Mouse (Mus musculus) MN1 (cell line): ENCODE measurements around the gene Sash1.
A peak's percentile ranks its signal among the peaks of the same experiment; 100 is the strongest.

Source experiments
- DNase-seq: peaks from one replicate; pipeline ENCODE4 v3.0.0-alpha.2; 2016; ENCODE audit warnings: low spot score

Gene Sash1

DNA sequence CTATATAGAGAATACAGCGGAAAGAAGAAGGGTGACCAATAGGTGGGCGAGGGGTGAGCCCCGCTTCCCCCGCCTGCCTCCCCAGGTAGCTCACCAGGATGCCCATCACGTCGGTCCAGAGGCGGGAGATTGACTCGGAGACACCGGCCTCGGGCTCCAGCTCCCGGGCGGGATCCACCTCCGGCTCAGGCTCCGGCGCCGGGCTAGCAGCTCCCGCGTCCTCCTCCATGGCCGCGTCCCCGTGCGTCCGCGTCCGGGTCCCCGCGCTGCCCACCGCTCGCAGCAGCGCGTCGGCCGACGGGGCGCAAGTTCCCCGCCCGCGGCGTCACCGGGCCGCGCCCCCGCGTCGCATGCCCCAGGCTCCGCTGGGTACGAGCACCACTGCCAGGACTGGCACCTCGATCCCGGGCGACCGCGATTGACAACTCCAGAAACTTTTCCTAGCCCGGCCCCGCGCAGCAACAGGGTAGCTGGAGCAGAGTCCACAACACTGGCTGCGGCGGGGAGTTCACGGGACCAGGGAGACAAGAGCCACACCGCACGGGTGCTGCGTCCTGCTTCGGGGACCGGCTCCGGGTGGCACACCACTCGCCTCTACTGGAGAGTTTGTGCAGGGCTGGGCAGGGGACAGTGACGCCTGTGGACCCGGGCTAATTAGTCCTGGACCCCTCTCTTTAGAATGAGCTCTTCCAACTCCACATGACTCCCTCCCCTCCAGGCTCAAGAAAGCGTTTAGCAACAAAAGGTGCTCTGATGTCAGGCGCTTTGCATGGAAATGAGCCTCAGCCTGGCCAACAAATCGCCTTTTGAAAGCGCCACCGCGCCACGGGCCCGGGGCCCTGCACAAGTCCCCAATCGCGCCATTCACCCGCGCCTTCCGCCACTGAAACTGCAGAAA, at the start of gene Sash1:
Gene Sash1 (minus strand): TSS at position 441 of the 898 bp plus-strand sequence.
- peak; percentile 51 for DNase-seq

- DNase-seq, result no peak
Measured at GRCm38 (mm10) chr10:8935601-8936000, 49.7 kb upstream of the Sash1 start.

DNA sequence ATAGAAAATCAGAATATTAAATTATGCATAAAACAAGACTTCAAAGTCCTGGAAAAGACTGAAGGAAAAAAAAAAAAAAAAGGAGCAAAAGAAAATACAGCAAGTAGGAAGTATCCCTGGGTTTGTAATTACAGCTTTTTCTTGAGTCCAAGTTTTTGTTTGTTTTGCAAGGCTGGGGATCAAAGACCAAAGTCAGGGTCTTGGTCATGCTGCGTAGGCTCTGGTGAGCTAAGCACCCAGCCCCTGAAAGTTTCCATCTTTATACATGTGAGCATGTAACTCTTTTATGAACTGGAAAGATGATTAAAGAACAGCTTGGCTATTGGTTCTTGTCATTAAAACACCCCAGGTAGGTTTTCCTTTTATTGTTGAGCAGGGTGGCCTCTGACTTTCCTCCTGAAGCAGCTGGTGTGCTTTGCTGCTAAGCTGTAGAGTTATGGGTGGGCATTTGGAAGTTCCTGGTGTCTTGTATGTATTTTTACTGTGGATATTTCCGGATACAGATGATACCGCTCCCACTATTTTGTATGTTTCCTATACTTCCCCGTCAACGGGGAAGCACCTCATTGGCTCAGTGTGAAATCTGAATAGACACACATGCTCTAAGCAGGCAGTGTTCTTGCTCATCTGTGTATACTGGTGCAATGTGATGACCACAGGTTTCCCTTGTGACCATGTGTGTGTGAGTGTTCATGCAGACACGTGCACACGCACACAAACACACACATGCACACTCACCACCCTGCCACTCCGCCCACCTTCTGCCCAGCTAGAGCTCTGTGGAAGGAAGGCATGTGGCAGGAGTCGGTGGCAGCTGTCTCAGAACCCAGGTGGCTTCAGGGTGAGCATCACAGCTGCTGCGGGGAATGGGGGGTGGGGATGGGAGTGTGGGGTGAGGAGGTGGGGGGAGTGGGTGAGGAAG, 47.8 kb upstream of the Sash1 start:
- DNase-seq, result no peak

- no peak for DNase-seq
Measured at GRCm38 (mm10) chr10:8931548-8932240, 45.8 kb upstream of the Sash1 start.

- no peak for DNase-seq
Measured at GRCm38 (mm10) chr10:8930672-8931071, 44.8 kb upstream of the Sash1 start.

DNA sequence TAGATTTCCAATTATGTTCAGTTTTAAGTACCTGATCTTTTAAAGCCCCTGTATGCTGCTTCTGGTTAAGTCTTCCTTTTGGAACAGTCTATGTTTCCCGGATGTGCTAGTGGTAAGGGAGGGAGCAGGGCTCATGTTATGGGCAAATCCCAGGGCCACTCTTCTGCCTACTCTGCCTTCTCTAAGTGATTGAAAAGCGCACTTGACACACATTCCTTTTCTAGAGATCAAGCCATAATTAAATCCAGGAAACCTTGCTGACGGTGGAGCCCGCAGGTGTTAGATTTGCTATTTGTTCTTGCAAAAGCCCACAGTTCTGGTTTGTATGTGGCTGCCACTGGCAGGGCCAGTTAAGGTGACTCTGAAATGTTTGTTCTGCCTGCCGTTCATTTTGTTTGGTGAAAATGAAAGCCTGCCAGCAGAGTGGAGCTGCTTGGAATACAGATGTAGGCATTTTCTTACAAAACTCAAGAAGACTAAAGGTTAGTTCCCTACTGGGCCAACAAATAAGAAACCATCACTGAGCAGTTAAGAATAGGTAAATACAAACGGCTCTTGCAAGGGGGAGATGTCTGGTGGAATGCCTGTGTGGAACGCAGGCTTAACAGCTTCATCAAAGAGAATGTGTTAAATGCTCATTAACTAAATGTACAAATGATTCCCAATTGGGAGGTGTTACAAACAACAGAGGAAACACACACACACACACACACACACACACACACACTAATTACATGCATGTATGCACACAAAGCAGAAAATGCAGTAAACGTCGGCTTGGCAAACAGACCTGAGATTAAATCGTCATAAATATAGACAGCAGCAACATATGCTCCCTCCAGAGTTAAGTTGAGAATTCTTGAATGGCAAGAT, 43.1 kb upstream of the Sash1 start:
- DNase-seq, result no peak

GRCm38 (mm10) chr10:8928261-8928660, 42.4 kb upstream of the Sash1 start:
- no peak for DNase-seq

GRCm38 (mm10) chr10:8926906-8927305, 41.0 kb upstream of the Sash1 start:
- no peak for DNase-seq

GRCm38 (mm10) chr10:8926295-8926694, 40.4 kb upstream of the Sash1 start:
- DNase-seq, result no peak

- DNase-seq, result no peak
Measured at GRCm38 (mm10) chr10:8925299-8925698, 39.4 kb upstream of the Sash1 start.

GRCm38 (mm10) chr10:8921098-8921693, 35.3 kb upstream of the Sash1 start:
- DNase-seq, result no peak

GRCm38 (mm10) chr10:8917798-8918197, 31.9 kb upstream of the Sash1 start:
- DNase-seq, result no peak

- DNase-seq, result no peak
Measured at GRCm38 (mm10) chr10:8917350-8917749, 31.5 kb upstream of the Sash1 start.

GRCm38 (mm10) chr10:8915755-8916154, 29.9 kb upstream of the Sash1 start:
- no peak for DNase-seq

GRCm38 (mm10) chr10:8913904-8914303, 28.0 kb upstream of the Sash1 start:
- no peak for DNase-seq

DNA sequence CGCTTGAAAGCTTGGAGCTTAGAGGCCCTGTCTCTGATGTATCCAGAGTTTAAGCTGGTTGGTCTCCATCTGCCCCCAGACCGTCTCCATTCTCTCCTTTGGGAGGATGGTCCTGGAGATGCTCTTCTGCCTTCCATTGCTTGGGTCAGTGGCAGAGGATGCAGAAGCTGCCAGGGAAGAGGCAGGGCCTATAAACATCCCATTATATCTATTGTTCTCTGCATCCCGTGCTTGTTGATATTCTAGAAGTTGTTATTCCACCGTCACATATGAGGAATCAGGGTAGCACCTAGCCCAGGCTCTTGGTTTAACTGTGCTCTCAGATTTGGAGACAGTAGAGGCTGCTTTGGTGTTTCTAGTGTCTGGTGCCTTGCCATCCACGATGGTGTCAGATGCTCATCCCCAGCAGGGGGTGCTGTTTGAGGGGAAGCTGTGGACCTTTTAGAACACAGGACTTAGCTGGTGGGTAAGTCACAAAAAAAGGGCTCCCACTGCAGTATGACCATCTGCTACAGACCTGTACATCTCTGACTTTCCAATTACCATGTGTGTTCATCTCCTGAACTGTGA, 26.9 kb upstream of the Sash1 start:
- DNase-seq, result no peak

GRCm38 (mm10) chr10:8912213-8912612, 26.3 kb upstream of the Sash1 start:
- no peak for DNase-seq

- DNase-seq, result no peak
Measured at GRCm38 (mm10) chr10:8910237-8910990, 24.5 kb upstream of the Sash1 start.

- no peak for DNase-seq
Measured at GRCm38 (mm10) chr10:8903086-8903485, 17.2 kb upstream of the Sash1 start.

- DNase-seq, result no peak
Measured at GRCm38 (mm10) chr10:8902412-8902811, 16.5 kb upstream of the Sash1 start.
